Mouse (Mus musculus) lung, postnatal 10 days (tissue): ENCODE measurements around the gene Plau.

Experiments used
- DNase-seq: peaks from one replicate; pipeline ENCODE4 v3.0.0; 2021

Gene Plau

GRCm38 (mm10) chr14:20806116-20806840 is 30.2 kb upstream of the Plau start:
- no peak for DNase-seq

DNA sequence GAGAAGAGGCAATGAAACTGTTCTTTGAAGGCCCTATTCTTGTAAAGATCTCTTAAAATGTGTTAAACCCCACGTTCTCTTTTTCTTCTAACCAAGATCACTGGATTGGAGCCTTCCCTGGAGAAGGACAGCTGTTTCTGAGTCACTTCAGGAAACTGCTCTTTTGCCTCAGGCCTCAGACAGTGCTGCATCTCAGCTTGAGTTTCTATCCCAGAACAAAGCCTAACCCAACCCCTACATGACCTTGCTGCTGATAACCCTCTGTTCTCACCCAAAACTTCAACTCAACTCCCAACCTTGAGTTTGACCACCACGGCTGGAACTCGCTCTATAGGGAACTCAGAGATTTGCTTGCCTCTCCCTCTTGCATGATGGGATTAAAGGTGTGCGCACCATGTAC is 27.1 kb upstream of the Plau start:
- DNase-seq, result no peak

DNA sequence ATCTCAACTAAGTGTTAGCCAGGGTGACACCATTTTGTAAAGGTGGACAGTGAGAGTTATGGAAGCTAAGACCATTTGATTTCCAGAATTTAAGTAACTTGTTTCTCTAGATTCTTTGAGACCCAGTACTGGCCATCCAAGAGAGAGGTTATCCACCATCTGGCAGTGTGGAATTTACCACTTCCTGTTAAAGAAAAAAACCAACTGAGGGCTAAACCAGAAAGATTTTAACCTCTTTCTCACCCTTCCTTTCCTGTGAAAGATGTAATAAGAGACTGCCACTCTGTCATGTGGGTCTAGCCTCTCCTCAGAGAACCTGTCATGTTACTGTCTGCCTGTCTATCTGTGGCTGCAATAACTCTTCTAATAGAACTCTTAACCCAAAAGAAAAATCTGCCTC is 26.6 kb upstream of the Plau start:
- no peak for DNase-seq

DNA sequence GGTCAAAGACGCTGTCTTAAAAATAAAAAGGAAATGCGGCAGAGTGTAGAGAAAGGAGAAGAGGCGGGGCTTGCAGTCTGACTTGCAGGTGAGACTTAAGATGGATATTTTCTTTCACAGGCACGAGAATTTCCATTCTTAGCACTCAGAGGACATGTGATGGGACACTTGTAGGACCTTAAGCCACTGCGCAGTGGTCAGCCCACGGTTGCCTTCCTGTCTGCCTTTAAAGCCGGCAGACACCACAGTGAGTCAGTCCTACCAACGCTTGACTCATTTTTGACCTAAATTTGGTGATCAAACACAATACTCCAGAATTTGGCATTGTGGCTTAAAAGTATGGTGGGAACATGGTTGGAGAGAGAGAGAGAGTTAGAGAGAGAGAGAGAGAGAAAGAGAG is 25.2 kb upstream of the Plau start:
- no peak for DNase-seq

DNA sequence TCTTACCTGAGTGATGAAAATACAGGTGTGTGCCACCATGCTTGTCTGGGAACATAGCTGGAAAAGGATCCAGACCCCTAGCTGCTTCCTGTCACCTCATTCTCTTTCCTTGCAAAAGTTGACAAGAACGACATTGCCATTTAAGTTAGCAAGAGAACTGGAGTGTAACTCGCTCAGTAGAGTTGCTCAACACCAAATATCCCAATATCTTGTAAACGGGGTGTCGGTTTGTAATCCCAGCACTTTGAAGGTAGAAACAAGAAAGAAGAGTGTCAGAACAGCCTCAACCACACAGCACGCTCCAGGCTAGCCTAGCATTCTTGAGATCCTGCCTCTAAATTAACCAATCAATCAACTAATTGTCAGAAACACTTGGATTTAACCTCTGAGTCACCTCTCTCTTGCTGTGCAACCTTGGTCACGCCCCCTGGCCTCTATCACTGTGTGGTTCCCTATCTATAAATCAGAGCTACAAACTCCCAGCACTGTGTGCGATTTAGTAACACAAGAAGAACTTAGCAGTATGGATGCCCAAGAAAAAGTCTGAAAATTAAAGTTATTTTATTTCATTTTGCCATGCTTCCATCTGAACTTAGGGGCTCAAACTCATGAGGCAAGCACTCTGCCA is 24.6 kb upstream of the Plau start:
- no peak for DNase-seq

- no peak for DNase-seq
Observed at GRCm38 (mm10) chr14:20815448-20815847, 21.0 kb upstream of the Plau start.

DNA sequence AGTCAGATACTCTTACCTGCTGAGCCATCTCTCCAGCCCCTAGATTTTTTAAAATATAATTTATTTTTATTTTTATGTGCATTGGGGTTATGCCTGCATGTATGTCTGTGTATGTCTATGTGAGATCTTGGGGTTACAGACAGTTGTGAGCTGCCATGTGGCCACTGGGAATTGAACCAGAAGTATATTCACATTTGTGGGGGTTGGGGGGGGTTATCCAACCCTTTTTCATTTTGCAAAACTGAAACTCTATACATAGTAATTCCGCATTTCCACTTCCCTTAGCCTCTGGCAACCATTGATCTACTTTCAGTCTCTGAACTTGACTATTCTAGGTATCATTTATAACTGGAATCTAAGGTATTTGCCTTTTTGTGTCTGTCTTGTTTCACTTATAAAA is 11.9 kb upstream of the Plau start:
- DNase-seq, result no peak

DNA sequence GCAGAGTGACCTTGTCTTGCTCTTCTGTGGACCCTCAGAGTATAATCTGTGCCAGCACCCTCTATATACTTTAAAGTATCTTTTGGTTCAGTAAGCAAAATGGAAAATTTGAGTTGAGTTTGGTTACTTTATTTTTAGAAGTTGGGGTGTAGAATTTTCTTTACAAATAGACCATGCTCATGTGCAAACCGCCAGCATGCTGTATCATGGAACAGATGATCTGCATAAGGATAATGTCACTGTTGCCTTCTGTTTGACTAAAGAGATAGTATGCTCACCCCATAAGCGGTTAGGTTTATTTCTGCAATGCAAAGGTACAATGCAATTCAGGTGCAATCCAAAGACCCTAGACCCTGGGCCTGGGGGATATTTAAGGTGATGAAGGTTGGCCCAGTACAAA is 10.9 kb upstream of the Plau start:
- DNase-seq, result no peak

DNA sequence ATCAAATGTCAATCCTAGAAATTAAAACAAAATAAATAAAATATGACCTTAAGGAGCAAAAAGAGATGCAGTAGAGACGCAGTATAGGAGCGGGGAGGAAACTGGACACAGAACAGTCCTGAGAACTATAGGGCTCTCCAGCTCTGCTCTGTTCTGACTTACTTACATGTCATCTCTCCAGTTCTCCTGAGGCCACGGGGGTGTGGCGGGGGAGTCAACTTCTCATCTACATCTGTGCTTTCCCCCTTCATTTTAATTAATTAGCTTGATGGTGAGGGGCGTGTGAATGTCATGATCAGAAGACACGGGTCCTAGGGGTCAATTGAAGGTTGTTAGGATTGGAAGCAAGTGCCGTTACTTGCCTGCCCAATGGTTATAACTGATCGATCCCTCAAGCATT is 9.4 kb upstream of the Plau start:
- no peak for DNase-seq

DNA sequence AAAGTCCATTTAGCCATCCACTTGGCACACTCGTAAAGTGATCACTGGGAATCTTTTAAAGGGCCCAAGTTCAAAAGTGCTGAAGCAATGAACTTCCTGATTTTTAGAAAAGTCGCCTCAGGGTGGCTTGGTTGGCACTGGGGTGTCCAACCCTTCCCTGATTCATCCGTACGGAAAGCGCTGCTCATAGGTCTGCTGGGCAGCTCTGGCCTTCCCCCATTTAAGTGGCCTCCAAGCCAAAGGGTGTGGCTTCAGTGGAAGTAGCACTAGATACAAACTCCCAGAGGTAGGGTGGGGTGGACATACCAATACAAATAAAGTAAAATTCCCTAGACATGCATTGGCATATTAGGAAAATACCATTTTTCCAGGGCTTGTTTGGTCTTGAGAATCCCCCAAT is 9.0 kb upstream of the Plau start:
- no peak for DNase-seq

- no peak for DNase-seq
Observed at GRCm38 (mm10) chr14:20828524-20828923, 7.9 kb upstream of the Plau start.

DNA sequence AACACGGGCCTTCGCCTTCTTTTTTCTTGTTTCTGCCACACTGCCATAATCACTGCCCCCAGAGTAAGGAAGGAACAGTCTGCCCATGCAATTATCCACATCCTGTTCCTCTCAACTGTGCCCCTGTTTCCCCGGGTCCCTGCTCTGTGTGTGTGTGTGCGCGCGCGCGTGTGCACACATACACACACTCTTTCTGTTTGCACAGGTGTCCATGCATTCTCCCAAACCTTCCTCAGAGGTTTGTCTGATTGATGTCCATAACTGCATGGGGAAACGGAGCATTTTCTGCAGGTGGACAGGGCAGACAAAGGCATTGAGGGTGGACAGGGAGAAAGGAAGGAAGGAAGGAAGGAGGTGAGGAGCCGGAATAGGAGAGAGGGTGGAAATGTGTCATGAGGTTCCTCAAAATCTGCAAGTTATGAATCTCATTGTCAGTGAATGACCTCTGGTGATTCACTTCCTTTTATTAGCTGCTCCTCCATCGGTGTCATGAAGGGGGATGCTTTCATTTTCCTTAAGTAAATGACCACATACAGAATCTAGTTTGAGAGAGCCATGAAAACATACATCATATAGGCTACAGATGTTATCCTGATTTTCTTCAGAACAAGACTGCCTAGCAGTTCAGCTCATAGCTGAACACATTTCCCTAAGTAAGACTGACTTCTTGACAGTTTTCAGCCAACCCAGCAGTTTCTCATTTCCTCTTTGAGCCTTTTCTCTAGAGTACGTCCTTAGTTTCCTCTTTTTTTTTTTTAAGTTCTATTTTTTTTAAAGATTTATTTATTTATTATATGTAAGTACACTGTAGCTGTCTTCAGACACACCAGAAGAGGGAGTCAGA is 6.7 kb upstream of the Plau start:
- no peak for DNase-seq

DNA sequence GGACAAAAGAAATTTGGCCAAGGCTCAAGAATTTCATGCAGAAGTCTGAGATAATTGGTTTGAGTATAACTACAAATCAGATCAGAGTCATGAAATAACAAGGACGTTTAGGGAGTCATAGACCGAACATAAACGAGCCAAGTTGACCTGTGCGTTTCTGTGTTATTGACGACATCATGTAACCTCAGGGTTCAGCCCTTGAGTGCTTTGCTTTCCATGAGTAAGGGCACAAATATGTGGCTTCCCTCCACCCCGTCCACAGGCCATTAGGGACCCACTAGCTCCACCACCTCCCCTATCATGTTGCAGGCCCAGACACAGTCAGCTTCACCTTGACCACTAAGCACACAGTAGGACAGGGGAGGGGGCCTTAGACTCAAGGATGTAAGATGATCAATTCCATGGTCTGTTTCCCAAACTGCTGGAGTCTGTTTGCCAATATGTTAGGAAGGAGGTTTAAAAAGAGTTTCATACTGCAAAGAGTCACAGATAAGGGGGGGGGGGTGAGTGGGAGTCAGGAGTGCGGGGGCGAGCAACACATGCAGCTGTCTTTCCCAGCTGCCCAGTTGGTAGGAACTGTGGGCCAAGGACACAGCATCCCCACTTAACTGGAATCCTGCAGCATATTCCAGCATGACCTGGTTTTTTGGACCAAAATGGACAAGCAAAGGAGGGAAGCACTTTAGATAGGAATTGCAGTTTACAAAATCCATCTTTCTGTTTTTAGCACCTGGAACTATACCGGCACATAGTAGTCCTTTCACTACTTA is 5.1 kb upstream of the Plau start:
- no peak for DNase-seq

GRCm38 (mm10) chr14:20831915-20832314 is 4.5 kb upstream of the Plau start:
- no peak for DNase-seq

DNA sequence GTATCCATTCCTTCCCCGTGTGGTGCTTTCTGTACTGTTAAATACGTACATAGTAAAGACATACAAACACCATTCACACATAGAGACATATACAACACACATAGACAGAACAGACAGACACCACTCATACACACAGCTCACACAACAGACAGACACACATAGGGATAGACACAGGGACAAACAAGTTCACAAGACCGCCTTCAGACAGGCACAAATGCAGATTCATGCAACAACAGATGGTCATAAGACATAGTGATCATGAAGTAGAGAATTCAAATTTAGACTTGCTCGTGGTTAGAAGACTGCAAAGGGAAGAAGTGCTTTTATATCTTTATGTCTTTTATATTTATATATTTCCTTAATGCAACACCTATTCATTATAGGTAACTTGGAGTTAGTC is 2.9 kb upstream of the Plau start:
- no peak for DNase-seq

GRCm38 (mm10) chr14:20834136-20834535 is 2.3 kb upstream of the Plau start:
- peak; percentile 35 for DNase-seq

GRCm38 (mm10) chr14:20836905-20837376 is 481 bp downstream of the Plau start:
- DNase-seq, result no peak

DNA sequence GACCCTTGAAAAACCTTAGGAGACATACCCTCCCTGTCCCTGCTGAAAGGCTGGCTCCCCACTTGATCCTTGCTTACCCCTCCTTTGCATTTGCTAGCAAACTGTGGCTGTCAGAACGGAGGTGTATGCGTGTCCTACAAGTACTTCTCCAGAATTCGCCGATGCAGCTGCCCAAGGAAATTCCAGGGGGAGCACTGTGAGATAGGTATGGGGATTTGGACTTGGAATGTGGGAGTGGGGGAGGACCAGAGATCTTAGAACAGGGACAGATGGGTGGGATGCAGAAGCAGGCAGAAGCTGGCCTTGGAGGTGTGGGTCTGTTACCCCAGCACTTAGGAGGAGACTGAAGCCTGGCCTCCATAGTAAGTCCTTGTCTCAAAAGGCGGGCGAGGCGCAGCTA is 1.2 kb downstream of the Plau start:
- DNase-seq, result no peak

GRCm38 (mm10) chr14:20841526-20841925 is 5.1 kb downstream of the Plau start:
- no peak for DNase-seq

GRCm38 (mm10) chr14:20842629-20843028 is 6.2 kb downstream of the Plau start:
- DNase-seq, result no peak

GRCm38 (mm10) chr14:20844126-20844525 is 7.7 kb downstream of the Plau start:
- DNase-seq, result no peak

GRCm38 (mm10) chr14:20844671-20845576 is 8.5 kb downstream of the Plau start:
- DNase-seq, result no peak
